Mouse (Mus musculus): ENCODE data around the gene Myl7.

DNA sequence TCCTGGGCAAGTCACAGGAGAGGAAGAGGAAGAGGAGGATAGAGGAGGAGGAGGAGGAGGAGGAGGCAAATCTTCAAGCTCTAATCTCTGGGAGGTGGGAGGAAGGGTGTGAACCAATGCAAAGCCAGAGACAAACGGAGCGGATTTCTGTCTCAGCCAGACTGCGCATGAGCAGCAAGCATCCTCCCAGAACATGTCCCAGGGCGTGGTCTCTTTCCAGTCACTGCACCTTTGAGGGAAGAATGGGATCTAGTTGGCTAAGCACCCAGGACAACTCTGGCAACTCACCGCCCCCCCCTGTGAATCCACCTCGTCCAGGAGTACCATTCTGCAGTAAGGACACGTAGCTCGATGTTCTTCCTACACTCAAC, 17.6 kb upstream of the Myl7 start:
- TF ChIP-seq POLR2A (IDR thresholded peaks at IDR 0.05; ENCODE audit: borderline replicate concordance, extremely low read depth, low read depth, low read length) (no peak), CTCF (IDR thresholded peaks at IDR 0.05; ENCODE audit: insufficient read depth, low read length) (no peak)

All from lung, adult 2 months (tissue).